Mouse (Mus musculus) ovary, postnatal 36 days (tissue): ENCODE data around the gene Amotl2.

ENCODE experiments used
- DNase-seq: peaks from one replicate; pipeline ENCODE4 v3.0.0; 2022; ENCODE audit warnings: low spot score, mixed read lengths

Amotl2 gene

GRCm38 (mm10) chr9:102777631-102778591 lies 61.4 kb downstream of the Amotl2 start:
- no peak for DNase-seq

DNA sequence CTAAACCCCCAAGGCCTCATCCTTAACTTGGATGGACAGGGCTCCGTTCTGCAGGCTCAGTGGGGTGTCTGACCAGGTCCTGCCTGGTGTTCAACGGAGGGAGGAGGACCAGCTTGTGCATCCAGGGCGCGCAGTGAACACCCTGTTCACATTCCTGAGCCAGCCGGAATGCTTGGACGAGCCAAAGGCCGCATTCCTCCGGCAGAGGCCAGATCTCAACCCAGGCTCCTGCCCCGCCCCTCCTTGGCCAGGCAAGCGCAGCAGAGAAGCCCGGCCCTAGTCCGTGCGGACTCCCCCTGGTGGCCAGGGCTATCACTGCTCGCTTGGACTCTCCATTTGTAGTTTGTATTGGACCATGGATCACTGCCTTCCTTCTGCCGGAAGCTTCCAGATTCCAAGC lies 63.0 kb downstream of the Amotl2 start:
- DNase-seq: peak; percentile 93
